Mouse (Mus musculus) heart, postnatal 25 days (tissue): Measurements from ENCODE around the gene Pip4k2a. TPM values are rescaled to one million over a fixed set of nuclear protein-coding genes. Genes with fewer than 3 reads are reported as not detected.

Source experiments
- DNase-seq: peaks from one replicate; pipeline ENCODE4 v3.0.0; 2022; ENCODE audit warnings: low spot score
- intact Hi-C: fragments of 180-260 bp; cut with DNase I; formaldehyde crosslinking; loops from one replicate; pipeline ENCODE4 v1.15.1; 2025
- total RNA-seq, 2 experiments: library from RNA; stranded (reverse); gene quantifications; 2 replicates each; pipeline ENCODE4 v1.2.3; 2021

Gene Pip4k2a
- total RNA-seq, 2 experiments from 2014 or later, result 7.1 to 7.6 TPM

DNA sequence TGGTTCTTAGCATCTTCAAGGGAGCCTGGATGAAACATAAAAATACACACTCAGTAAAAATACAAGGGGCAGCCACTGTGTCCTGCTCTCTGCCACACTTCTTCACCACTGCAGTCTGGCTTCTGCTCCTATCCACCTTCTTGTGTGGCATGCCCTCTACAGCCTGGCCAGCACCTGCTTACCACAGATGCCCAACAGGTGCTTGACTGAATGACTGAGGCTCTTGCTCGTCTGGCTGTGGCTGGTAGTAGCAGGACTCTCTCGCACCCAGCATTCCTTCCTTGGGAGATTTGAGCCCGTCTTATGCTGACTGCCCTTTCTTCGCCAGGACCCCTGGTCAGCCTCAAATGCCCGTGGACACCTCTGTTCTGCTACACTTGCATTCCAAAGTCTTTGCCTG, 133.2 kb downstream of the Pip4k2a start:
- DNase-seq, result no peak
- intact Hi-C loops, result loop anchor here (5.0 to 10.0 kb wide), 2 partner anchors 288 to 480 kb away; no protein-coding TSS in a partner anchor

DNA sequence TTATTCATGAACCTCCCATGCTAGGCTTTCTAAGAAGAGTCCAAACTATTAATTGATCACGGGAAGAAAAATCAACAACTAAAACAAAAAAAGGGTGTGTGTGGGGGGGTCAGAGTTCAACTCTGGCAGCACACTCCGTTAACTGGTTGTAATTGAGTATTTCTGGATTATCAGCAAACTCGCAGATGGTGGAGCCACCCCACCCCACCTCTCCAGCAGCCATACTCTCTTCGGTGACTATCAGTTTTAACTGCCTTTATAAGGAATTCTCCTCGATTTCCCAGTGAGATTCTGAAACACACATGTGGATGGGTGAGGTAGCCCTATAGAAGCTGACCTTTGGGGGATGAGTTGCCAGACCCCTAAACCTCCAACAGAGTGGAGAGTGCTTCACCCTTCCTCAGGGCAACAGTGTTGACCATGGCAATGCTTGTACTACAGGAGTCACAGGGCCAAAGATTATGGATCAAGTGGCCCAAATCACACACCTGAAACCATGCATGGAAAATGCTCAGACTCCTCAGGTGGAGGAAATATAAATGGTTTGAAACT, 136.2 kb downstream of the Pip4k2a start:
- intact Hi-C loops, result loop anchor here (10.0 kb wide), 1 partner anchor 477 kb away; no protein-coding TSS in a partner anchor
- no peak for DNase-seq

DNA sequence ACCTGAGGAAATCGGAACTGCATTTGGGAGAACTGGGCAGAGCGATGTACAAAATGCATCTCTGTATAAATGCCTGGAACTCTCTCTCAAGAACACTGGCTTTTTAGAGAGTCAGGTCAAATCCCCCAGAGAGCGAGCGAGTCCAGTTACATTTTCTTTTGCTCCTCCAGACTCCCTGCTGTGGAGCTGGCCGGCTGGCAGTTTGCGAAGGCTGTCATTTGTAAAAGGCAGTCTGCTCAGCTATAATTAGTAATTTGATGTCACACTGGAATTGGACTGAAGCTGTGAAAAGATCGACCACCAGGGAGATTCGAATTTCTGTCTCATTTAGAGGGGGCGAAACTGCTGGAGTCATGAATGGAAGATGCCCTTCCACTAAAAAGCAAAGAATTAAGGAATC, 137.2 kb downstream of the Pip4k2a start:
- intact Hi-C loops, result loop anchor here (10.0 kb wide), 1 partner anchor 476 kb away; no protein-coding TSS in a partner anchor

DNA sequence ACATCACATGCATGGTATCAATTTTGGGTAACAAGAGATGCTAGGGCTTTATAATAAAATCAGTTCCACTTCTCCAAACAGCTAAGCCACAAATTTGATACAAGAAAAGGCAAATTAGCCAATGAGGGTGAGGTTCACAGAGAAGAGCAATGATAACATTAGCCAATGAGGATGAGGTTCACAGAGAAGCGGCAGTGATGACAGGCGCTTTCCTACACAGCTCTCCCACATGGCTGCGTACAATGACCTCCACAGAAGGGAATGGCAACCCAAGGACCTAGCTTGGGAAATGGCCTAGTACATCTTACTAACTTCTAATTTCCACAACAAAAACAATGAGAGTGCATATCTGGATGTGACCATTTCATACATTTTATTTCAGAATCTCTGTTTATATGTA, 140.0 kb downstream of the Pip4k2a start:
- no peak for DNase-seq
- intact Hi-C loops, result no loop called here

More for the DNA sequence above, 137.2 kb downstream of the Pip4k2a start:
- no peak for DNase-seq

DNA sequence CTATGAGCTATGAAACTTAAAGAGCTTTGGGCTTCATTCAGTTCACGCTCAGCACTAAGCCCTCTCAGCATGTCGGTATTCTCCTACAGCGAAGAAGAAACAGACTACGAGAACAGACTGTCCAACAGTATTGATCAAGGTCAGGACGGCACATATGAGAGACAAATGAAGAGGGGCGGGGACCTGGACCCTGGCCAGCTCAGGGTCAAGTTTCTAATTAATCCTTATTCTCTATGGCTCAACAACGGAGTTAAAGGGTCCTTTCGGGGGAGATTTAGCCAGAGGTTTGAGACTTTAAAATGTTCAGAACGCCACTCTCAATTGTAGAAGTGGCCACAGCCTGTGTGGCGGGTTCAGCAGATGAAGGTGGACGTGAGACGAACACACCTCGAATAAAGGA, 141.5 kb downstream of the Pip4k2a start:
- DNase-seq, result no peak
- intact Hi-C loops, result no loop called here

DNA sequence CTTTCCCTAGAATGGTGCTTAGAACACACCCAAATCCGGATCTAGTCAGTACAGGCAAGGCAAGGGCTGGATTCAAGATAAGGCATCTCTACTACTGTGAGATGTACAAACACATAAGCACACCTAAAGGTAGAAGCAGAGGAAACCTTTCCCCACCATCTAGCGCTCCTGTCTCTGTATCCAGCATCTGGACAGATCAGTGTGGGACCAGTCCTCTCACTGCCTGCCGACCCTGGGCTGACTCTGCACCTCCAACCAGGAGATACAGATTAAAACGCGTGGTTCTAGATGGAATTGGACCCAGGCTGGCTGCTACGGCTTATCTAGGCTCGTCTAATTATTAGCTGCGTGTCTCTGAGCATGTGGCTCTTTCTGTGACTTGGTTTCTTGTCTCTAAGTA, 142.7 kb downstream of the Pip4k2a start:
- intact Hi-C loops, result no loop called here
- DNase-seq, result no peak

DNA sequence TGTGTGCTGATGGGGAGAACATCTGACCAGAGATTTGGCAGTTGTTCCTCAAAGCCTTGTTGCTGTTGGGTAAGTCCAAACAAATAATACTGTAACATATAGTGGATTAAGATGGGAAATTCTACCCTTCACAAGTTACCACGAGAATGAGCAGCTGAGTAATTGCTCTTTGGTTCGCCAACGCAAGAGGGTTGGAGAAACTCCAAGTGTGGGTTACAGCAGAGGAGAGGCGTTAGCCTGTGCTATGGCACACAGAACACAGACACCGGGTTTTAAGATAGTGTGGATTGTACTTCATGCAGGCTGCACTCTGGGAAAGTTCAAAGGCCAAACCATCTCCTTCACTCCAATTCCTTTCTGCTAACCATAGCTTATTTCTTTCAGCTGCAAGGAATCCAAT, 144.6 kb downstream of the Pip4k2a start:
- intact Hi-C loops, result no loop called here
- no peak for DNase-seq

DNA sequence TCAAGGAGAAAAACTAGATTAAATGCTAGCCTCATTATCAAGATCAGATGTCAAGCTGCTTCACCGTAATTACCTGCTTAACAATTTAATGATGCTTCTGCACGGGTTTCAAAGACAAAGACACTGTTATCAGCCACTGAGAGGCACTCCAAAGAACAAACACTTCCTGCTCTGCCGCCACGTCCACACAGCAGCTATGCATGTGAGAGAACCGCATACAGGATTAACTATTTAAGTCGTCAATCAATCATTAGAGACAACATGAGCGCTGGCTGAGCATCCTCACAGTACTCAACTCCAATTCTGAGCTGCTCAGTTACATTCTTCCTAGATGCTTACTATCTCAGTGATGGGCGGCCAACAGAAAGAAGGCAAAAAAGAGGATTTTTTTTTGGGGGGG, 147.3 kb downstream of the Pip4k2a start:
- no peak for DNase-seq
- intact Hi-C loops, result no loop called here

DNA sequence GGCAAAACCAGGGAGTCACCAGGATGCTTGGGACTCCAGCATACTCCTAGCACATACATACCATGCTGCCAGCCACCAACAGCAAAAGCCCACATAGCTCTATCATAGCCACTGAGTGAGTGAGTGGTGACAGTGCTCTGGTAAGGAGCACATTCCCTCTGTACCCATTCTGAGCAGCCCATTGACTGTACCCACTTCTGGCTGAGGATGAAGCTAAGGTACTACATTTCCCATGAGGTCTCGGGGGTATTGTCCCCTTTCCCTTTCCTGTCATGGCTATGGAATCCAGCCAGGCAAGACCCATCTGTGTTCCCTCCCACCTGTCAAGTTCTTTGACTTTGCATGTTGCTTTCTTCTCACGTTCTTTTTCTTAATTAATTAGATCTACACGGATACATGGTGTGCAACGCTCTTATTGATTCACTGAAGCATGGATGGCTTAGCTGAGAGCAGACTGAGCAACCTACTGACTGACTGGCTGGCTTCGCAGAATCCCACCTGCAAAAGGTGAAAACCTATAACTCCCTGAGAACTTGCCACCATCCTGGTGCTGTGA, 149.8 kb downstream of the Pip4k2a start:
- intact Hi-C loops, result no loop called here
- no peak for DNase-seq

DNA sequence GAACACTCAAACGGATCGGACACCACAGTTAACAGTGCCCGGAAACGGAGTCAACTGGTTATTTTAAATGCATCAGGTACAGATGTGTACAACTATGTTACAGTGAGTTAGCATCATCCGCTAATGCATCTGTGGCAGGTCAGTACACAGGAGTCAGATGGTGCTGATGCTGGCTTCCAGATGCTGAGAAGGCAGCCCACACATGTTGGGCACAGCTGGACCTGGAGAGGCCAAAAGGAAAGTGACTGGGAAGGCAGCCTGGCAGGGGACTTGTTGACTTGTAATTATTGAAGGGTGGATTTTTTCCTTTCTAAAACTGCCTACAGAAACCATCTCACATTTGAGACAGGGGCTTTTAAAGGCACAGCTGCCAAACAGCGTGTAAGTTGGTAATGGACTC, 155.4 kb downstream of the Pip4k2a start:
- intact Hi-C loops, result no loop called here
- DNase-seq, result no peak

DNA sequence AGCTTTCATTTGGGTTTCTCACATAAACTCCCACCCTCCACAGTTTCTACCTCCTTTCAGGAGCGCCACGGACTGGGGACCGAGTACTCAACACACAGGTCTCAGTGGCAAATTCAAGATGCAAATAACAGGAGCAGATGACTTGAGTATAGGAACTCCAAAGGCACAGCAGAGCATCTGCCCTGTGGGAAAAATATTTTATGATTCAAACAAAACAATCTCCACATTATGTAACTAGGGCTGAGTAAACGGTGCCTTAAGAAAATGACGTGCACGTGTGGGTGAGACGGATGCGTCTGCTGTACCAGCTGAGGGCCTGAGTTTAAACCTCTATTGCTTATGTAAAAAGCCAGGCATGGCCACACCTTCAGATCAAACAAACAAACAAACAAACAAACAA, 156.9 kb downstream of the Pip4k2a start:
- DNase-seq, result no peak
- intact Hi-C loops, result no loop called here

DNA sequence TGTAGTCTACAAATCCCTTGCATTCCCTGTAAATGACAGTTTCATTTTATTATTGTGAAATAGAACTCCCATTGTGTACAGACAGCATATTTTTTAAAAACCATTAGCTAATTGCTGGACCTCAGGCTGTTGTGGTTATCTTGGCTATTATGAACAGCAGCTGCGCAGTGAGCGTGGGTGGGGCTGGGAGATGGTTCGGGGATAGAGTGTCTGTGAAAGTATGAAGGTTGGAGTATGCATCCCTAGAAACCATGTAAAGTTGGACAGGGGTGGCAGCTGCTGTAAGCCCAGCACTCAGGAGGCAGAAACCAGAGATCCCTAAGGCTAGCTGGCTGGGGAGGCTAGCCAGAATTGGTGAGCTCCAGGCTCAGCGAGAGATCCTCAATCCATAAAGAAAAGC, 158.4 kb downstream of the Pip4k2a start:
- DNase-seq, result no peak
- intact Hi-C loops, result no loop called here

DNA sequence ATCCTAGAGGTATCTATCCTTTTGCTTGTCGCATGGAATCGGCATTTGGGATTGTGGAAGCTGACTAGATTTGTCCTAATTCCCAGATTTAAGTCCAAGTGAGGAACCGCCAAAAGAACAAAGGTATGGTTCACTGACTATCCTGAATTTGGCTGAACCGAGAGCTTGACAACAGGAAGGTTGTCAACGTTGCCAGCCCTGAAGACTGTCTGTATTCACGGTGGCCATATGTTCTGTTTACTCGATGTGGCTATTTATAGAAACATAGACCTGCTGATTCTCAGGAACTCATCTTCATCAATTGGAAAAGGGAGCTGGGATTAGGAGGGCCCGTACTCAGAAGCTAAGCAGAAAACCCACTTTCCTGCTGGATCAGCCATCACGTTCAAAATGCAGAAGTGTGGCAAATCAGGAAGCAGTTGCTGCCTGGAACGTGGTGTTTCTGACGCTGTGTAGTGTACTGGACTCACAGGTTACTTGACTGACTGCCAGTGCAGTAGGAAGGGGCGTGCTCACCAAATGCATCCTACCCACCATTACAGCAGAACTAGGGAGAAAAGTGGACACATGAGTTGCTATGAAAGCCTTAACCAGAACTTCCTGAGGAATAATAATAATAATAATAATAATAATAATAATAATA, 162.5 kb downstream of the Pip4k2a start:
- DNase-seq, result no peak
- intact Hi-C loops, result no loop called here

DNA sequence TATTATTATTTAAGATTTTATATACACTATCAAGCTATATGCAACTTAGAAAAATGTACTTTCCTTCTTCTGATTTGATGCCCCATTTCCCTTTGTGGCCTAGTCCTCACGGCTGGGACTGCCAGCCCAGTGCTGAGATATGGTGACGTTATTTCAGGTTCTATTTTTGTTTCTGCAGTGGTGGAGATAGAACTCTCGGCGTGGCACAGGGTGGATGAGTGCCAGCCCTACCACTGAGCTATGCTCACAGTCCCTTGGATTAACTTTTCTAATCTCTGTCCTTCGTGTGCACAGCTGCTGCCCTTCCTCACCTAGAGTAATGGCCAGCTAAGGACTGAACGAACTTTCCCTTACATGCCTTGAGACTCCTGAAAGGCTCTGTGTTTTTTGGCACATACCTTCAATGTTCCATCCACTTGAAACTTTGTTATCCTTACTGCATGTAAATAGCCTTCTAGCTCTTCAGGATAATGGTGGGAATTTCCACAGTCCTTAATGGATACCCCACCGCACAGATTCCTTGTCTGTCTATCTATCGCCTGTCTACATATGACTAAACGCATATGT, 164.8 kb downstream of the Pip4k2a start:
- no peak for DNase-seq
- intact Hi-C loops, result no loop called here

DNA sequence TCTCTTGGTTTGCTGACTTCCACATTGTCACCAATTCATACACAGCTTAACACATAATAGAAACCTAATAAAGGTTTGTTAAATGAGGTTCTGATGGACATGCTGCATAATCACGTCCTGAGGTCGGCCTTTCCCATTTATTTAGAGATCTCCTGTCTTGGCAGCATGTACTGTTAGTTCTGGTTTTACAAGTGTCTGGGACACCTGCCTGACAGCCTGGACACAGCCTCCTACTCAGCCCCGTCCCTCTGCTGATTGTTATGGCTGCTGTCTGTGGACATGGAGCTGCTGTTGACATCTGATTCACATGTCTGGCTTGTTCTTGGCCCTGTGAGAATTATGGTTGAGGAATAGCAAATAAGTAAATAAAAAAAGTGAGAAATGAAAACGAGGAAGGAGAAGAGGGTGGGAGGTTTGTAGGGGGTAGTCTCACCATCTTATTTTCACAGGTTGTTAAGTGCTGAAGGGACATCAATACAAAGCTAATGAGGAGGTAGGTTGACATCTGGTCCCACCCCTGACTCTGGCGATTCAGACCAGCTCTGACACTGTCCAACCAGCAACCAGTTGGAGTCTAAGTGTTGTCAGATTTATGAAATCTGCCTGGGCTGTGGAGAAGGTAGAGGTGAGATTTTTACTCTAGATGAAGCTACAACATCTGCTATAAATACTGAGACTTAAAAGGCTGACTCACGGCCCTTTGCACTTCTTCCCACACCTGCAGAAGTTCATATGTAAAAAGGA, 166.7 kb downstream of the Pip4k2a start:
- intact Hi-C loops, result no loop called here

DNA sequence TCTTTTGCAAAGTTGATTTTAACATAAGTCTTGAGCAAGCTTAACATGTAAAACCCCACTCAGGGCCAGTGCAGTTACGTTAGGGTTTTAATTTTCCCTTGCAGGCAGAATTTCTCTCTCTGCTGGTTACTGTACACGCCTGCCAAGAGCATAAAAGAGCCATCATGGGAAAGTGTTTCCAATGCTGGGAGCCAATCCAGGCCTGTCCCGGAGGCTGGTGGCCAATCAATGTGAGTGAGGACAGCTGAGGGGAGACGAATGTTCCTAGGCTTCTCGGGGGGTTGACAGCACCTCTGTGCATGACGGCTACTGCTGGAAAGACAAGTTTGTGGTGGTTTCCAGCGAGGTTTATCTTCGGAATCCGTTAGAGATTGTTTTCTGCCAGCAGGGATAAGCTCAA, 175.2 kb downstream of the Pip4k2a start:
- DNase-seq, result peak; percentile 43
- intact Hi-C loops, result loop anchor here (2.0 kb wide), 1 partner anchor 56 kb away; no protein-coding TSS in a partner anchor

More for the DNA sequence above, 166.7 kb downstream of the Pip4k2a start:
- DNase-seq, result no peak

DNA sequence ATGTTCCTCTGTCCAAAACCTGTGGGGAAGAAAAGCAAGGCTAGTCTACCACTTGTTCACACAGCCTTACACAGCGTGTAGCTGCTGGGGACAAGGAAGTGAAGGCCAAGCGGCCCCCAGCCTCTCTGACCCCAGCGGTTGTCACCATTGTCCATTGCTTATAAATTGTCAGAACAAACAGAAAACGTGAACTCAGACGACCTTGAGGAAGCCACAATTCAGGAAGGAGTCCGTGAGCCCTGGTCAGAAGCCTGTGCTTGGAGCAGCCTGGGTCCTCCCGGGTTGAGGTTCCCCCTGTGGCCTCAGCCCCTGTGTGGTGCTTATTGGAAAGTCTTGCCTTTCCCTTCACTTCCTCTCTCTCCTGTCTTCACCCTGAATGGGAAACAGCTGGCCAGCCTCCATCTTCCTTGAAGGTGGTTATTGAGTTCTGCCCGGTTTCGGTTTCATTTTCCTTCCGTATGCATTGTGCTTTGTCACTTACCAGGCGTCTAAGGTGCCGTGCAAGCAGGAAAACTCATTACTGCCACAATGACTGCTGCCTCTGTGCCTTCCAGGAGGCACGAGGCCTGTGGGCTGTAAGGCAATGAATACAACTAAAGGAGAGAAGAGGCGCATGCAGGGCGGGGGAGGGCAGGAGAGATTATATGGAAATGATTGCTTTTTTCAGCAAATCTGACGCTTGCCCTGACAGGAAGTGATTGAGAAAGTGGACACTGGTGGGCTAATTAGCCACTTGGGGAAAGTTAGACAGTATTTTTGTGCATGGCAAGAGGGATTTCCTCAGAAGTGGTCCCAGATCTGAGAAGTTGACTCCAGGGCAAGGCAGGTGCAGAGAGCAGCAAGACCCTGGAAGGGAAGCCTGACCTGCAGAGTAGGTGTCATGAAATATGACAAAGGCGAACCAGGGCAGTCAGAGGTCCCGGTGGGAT, 176.2 kb downstream of the Pip4k2a start:
- DNase-seq, result peak; percentile 38
- intact Hi-C loops, result loop anchor here (2.0 kb wide), 1 partner anchor 55 kb away; no protein-coding TSS in a partner anchor

DNA sequence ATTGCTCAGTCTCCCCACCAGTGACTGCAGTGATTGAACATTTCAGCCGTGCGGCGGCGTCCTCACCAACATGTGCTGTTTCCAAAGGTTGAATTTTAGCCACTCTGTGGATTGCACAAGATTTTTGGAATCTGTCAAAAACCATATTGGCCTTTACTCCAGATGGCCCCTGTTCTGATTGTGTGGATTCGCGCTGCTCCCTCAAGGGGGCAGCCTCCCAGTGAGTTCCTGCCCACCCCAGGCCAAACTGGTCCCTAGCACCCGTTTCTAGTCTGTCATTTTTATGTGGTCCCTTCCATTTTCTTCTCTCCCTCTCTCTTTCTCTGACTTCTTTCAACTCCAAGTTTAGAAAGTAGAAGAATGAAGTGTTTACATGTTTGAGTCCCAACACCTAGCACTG, 178.4 kb downstream of the Pip4k2a start:
- DNase-seq, result no peak

DNA sequence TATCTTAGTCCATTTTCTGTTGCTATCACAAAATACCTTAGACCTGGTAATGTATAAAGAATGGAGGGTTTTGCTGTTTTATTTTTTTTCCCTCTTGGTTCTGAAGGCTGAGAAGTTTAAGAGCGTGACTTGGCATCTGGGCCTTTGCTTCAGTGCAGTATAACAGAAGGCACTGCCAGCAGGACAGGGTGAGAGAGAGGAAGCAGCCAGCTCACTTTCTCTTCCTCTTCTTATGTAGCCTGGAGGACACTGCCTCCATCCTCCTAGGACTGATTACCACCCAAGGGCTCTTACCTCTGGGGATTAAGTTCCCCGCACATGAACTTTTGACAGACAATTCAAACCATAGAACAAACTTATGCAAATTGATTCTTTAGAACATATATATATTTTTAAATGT, 181.9 kb downstream of the Pip4k2a start:
- no peak for DNase-seq
- intact Hi-C loops, result no loop called here

More for the DNA sequence above, 178.4 kb downstream of the Pip4k2a start:
- intact Hi-C loops, result no loop called here
